Mouse (Mus musculus) embryonic facial prominence, embryonic 14.5 days (tissue): Measurements from ENCODE around the gene March7. TPM values are rescaled to one million over a fixed set of nuclear protein-coding genes. Genes with fewer than 3 reads are reported as not detected.

Experiments used
- ATAC-seq: fragments of 200-750 bp; cut with Nextera tagmentation; 2 replicates; pipeline ENCODE4 v1.8.0; 2017; ENCODE audit warnings: low read depth, moderate number of reproducible peaks, moderate TSS enrichment
- DNase-seq: peaks from one replicate; pipeline ENCODE4 v3.0.0-alpha.2; 2015; ENCODE audit warnings: low spot score
- H3K27ac ChIP-seq: fragments of 300-500 bp; sonication (generic); replicated peaks from 2 replicates; pipeline ENCODE4 v1.5.1; 2014; ENCODE audit warnings: low read depth, mild to moderate bottlenecking, low read length, moderate library complexity
- H3K27me3 ChIP-seq: fragments of 300-500 bp; sonication (generic); replicated peaks from 2 replicates; pipeline ENCODE4 v1.6.1; 2014; ENCODE audit warnings: low read length; ENCODE audit not compliant: control insufficient read depth, insufficient read depth
- H3K36me3 ChIP-seq: fragments of 300-500 bp; sonication (generic); 2 replicates; pipeline ENCODE4 v1.6.1; 2014; ENCODE audit warnings: low read length, mixed read lengths; ENCODE audit not compliant: control insufficient read depth, insufficient read depth
- H3K4me1 ChIP-seq: fragments of 300-500 bp; sonication (generic); 2 replicates; pipeline ENCODE4 v1.6.1; 2014; ENCODE audit warnings: antibody characterized with exemption, low read length; ENCODE audit not compliant: control insufficient read depth, insufficient read depth
- H3K4me2 ChIP-seq: fragments of 300-500 bp; sonication (generic); 2 replicates; pipeline ENCODE4 v1.6.1; 2014; ENCODE audit warnings: low read depth, mild to moderate bottlenecking, low read length, moderate library complexity, mixed read lengths
- H3K4me3 ChIP-seq: fragments of 300-500 bp; sonication (generic); 2 replicates; pipeline ENCODE4 v1.5.1; 2014; ENCODE audit warnings: low read depth, mild to moderate bottlenecking, low read length
- H3K9ac ChIP-seq: fragments of 300-500 bp; sonication (generic); 2 replicates; pipeline ENCODE4 v1.6.1; 2014; ENCODE audit warnings: low read depth, mild to moderate bottlenecking, low read length, moderate library complexity, mixed read lengths
- H3K9me3 ChIP-seq: fragments of 300-500 bp; sonication (generic); 2 replicates; pipeline ENCODE4 v1.6.1; 2016; ENCODE audit warnings: low read length; ENCODE audit not compliant: control insufficient read depth
- WGBS: fragments of 180-500 bp; shearing (Covaris S2); extraction: QIAGEN DNeasy Blood & Tissue Kit; methylation state at CpG from one replicate; pipeline ENCODE4 v1.1.7; 2014; 5-methylcytosine and 5-hydroxymethylcytosine counted together
- polyA plus RNA-seq: library from polyadenylated mRNA; unstranded; fragments of >200 nt; fragmentation: Nextera tagmentation; extraction: Ambion mirVana; gene quantifications from 2 replicates; pipeline ENCODE4 v1.2.1, GENCODE M21; 2014

The March7 gene
- polyA plus RNA-seq, 1 experiment from 2014 or later: 65.7 TPM

- Histone ChIP-seq H3K4me2 (no peak overlapping the region), H3K36me3 (no peaks in the 10 kb centered on the region), H3K4me3 (no peak overlapping the region), H3K9ac (no peak overlapping the region), H3K9me3 (peaks cover 6% of the 10 kb centered on the region; the same call in 1 of the 2 replicates), H3K4me1 (peaks cover 6% of the 10 kb centered on the region; the same call in 1 of the 2 replicates), H3K27me3 (no peaks in the 10 kb centered on the region), H3K27ac (no peak overlapping the region)
- DNase-seq: no peak
- 92% methylated on average over 2 of the region's 4 CpGs for WGBS
- ATAC-seq: no peak
These were observed 34.6 kb upstream of the March7 start for GRCm38 (mm10) chr2:60175078-60175477.

- WGBS: 79% methylated on average over 5 of the region's 5 CpGs
- Histone ChIP-seq H3K4me3 (no peak overlapping the region), H3K9ac (no peak overlapping the region), H3K9me3 (peaks cover 6% of the 10 kb centered on the region; the same call in 1 of the 2 replicates), H3K27me3 (no peaks in the 10 kb centered on the region), H3K4me2 (no peak overlapping the region), H3K27ac (no peak overlapping the region), H3K36me3 (no peaks in the 10 kb centered on the region), H3K4me1 (peaks cover 6% of the 10 kb centered on the region; the same call in 1 of the 2 replicates)
- no peak for DNase-seq
- ATAC-seq: no peak
These were observed 33.6 kb upstream of the March7 start for GRCm38 (mm10) chr2:60176087-60176486.

GRCm38 (mm10) chr2:60177490-60177889 lies 32.2 kb upstream of the March7 start:
- Histone ChIP-seq H3K9me3 (peaks cover 6% of the 10 kb centered on the region; the same call in 1 of the 2 replicates), H3K4me1 (no peaks in the 10 kb centered on the region), H3K9ac (no peak overlapping the region), H3K36me3 (no peaks in the 10 kb centered on the region), H3K4me3 (no peak overlapping the region), H3K27ac (no peak overlapping the region), H3K4me2 (no peak overlapping the region), H3K27me3 (no peaks in the 10 kb centered on the region)
- WGBS: 77% methylated on average over 3 of the region's 3 CpGs
- ATAC-seq (no peak), DNase-seq (no peak)

DNA sequence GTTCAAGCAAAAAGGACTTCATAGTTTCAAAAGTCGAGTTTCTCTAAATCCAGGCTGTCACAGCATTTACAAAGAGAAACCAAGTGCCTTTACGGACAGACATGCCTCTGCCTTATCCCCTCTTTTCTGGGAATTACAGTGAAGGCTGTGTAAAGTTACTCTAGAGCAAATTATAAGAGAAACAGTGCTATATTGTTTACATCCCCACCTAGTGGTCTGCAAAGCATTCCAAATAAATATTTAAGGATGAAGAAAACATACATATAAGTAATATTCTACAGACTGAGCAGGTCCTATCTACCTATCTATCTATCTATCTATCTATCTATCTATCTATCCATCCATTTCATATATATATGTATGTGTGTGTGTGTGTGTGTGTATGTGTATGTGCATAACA lies 28.0 kb upstream of the March7 start:
- Histone ChIP-seq H3K4me2 (no peak overlapping the region), H3K36me3 (no peaks in the 10 kb centered on the region), H3K27me3 (no peaks in the 10 kb centered on the region), H3K9me3 (no peaks in the 10 kb centered on the region), H3K4me1 (no peaks in the 10 kb centered on the region), H3K9ac (no peak overlapping the region), H3K27ac (no peak overlapping the region), H3K4me3 (no peak overlapping the region)
- WGBS: 30% methylated on average over 2 of the region's 2 CpGs
- ATAC-seq (no peak), DNase-seq (no peak)

- H3K4me3 ChIP-seq: no peak overlapping the region
- H3K27me3 ChIP-seq: no peaks in the 10 kb centered on the region
- WGBS: 46% methylated on average over 1 of the region's 1 CpGs
- ATAC-seq (no peak), DNase-seq (no peak)
- no peaks in the 10 kb centered on the region for H3K36me3 ChIP-seq
- no peak overlapping the region for H3K4me2 ChIP-seq
- H3K9ac ChIP-seq: no peak overlapping the region
- no peak overlapping the region for H3K27ac ChIP-seq
- H3K9me3 ChIP-seq: no peaks in the 10 kb centered on the region
- no peaks in the 10 kb centered on the region for H3K4me1 ChIP-seq
These were observed 12.8 kb upstream of the March7 start for GRCm38 (mm10) chr2:60196841-60197240.

- Histone ChIP-seq H3K9ac (no peak overlapping the region), H3K27me3 (no peaks in the 10 kb centered on the region), H3K4me1 (no peaks in the 10 kb centered on the region), H3K36me3 (peaks cover 16% of the 10 kb centered on the region), H3K27ac (no peak overlapping the region), H3K9me3 (no peaks in the 10 kb centered on the region), H3K4me3 (no peak overlapping the region), H3K4me2 (no peak overlapping the region)
- ATAC-seq: no peak
- WGBS: 96% methylated on average over 5 of the region's 5 CpGs
- DNase-seq: no peak
These were observed 9.6 kb upstream of the March7 start for GRCm38 (mm10) chr2:60200051-60200562.

DNA sequence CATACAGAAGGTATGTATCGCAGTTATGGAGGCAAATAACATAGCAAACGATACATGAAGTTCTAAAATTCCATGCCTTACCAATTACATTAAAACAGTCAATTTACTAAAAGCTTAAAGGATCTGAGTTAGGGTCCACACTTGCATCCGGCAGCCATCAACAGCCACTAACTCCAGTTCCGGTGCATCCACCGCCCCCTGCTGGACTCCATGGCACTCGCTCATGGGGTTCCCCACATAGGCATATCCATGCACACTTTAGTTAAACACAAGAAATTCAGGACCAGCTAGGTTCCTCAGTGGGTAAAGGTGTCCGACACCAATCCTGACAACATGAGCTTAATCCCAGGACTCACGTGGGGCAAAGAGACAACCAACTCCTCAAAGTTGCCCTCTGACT lies 9.0 kb upstream of the March7 start:
- Histone ChIP-seq H3K4me1 (no peaks in the 10 kb centered on the region), H3K9ac (no peak overlapping the region), H3K4me2 (no peak overlapping the region), H3K27ac (no peak overlapping the region), H3K9me3 (no peaks in the 10 kb centered on the region), H3K36me3 (peaks cover 21% of the 10 kb centered on the region), H3K27me3 (no peaks in the 10 kb centered on the region), H3K4me3 (no peak overlapping the region)
- DNase-seq (peak; percentile 33), ATAC-seq (no peak)
- WGBS: 54% methylated on average over 8 of the region's 8 CpGs

DNA sequence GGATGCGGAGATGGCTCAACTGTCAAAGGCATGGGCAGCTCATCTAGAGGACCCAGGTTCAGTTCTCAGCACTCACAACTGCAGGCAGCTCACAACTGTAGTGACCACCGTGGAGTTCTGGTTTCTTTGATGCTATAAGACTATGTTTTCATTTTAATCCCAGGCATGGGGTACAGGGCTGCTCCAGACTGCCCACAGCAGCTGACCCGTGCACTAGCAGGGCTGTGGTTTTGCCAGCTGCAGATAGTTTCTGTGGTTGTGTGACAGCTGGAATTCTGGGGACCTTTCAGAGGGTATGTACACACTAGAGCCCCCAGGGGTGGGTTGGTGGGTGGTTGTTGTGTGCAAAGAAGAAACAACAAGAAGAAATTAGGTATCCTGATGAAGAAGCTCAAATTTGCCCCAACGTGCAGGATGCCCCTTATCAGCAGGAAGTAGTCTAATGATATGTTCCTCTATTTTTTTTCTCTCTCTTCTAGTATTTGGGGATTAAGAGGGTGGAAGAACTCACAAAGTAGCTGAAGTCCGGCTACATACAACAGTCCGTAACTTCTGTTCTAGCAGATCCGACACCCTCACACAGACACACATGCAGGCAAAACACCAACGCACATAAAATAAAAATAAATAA lies 6.7 kb upstream of the March7 start:
- no peak for DNase-seq
- 82% methylated on average over 8 of the region's 8 CpGs for WGBS
- Histone ChIP-seq H3K9ac (no peak overlapping the region), H3K4me2 (no peak overlapping the region), H3K4me1 (peaks cover 4% of the 10 kb centered on the region; the same call in 1 of the 2 replicates), H3K27me3 (no peaks in the 10 kb centered on the region), H3K36me3 (peaks cover 23% of the 10 kb centered on the region), H3K9me3 (no peaks in the 10 kb centered on the region), H3K4me3 (no peak overlapping the region), H3K27ac (no peak overlapping the region)
- ATAC-seq: no peak

- Histone ChIP-seq H3K27me3 (no peaks in the 10 kb centered on the region), H3K9me3 (no peaks in the 10 kb centered on the region), H3K9ac (no peak overlapping the region), H3K4me2 (no peak overlapping the region), H3K36me3 (peaks cover 23% of the 10 kb centered on the region), H3K4me3 (no peak overlapping the region), H3K4me1 (peaks cover 5% of the 10 kb centered on the region; the same call in 1 of the 2 replicates), H3K27ac (no peak overlapping the region)
- no peak for ATAC-seq
- WGBS: 96% methylated on average over 4 of the region's 4 CpGs
- no peak for DNase-seq
These were observed 6.0 kb upstream of the March7 start for GRCm38 (mm10) chr2:60203733-60204132.
